Mouse (Mus musculus) kidney, postnatal 36 days (tissue): ENCODE measurements around the gene Igfbp5.
A peak's percentile ranks its signal among the peaks of the same experiment; 100 is the strongest.

Experiments used
- DNase-seq, 2 experiments: peaks; one replicate each; pipeline ENCODE4 v3.0.0; 2021 to 2022; ENCODE audit warnings: mixed read lengths in 2 of 2

Gene Igfbp5

DNA sequence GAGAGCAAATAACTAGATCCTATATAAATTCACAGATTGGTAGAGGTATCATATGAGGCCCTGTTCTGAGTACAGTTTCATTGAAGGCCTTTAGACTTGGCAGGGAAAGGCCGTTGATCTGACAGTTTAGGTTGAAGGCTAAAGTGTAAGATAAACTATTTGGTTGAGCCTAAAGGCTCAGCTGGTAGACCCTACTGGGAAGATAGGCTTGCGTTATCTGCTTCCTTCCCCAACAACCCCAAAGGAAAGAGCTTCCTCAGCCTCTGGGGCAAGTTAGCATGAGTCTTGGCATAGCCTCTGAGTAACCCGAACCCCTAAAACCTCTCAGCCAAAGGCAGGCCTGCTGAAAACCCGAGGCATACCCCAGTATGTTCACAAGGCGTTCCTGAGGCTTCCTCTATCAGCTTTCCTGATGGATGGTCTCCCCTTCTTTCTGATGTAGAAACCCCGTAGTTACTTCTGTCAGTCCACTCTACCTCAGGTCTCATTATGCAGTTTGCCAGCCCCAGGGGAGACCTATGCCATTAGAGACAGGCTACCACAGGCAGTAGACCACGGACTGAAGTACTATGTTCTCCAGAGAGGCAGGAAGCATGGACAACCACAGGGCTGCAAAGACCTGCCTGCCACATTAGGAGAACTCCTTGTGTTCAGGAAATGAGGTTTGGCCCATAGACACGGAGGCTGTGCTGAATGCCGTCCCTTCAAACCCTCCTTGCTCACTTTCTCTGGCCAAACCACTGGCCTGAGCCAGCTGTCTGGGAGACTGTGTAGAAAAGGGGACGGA, 6.1 kb downstream of the Igfbp5 start:
- DNase-seq = no peak

DNA sequence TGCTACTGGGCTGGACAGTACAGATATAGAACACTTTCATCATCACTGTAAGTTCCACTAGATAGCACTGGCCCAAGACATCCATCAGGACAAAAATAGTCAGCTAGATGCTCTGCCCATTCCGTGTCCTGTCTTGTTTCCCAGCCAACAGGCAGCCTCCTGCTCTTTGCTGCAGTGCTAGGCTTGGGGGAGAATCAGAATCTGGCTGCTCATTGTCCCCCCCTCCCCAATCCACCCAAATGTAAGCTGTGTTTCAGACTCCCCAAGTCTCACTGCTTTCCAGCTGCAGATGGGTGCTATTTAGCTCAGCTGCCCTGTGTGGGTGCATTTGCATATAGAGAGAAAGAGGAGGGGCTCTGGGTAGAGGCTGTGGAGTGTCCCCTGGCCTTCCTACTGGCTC, 7.3 kb downstream of the Igfbp5 start:
- DNase-seq = peak; percentile 32

DNA sequence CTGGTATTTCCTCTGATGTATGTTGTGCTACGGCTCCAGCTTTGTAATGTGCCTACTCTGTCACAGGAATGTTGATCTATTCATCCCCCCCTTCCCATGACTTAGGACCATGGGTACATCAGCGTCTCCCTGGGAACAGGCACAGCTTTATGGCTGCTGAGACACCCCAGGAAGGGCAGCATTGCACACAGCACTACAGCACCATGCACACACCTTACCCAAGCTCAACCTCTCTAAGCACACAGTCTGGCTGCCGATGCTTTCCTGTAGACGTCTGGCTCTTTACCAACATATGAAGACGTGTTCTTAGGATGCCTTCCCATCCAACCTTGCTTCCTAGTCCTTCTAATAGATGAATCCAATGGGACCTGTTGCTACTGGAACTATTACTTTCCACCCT, 8.3 kb downstream of the Igfbp5 start:
- DNase-seq = no peak

DNA sequence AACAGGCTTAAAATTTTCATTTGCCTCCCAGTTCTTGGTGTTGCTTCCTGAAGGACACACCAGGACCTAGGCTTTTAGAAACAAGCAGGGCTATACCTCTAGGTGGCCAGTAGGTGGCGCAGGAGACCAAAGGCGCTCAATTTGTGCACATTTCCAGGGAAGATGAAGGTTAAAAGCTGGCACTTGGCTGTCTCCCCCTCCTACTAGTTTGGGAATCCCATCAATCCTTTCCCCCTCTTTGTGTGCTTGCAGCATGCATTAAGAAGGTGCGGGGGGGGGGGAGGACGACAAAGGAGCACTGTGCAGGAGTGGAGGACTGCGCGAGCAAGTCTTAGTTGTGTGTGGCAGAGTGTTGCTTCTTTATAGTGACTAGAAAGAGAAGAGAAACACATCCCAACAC, 8.8 kb downstream of the Igfbp5 start:
- peak; percentile 67 to 91 for DNase-seq

DNA sequence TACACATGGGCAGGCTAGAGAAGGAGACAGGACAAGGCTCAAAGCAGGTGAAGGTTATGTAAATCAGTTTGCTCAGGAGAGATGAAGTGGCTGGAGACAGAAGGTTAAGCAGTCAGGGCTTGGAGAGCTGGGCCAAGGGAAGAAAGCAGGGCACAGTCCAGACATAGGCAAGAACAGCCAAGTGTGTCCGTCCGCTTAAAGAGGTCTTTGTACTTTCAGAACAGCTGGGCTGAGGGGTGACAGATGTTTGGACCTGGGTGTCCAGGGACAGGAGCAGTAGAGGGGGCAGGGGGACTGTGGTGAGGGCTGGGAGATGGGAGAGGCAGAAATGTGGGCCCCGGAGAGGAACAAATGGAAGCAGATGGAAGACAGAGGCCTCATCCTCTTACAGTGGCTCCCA, 10.4 kb downstream of the Igfbp5 start:
- DNase-seq = peak; percentile 50 to 71

DNA sequence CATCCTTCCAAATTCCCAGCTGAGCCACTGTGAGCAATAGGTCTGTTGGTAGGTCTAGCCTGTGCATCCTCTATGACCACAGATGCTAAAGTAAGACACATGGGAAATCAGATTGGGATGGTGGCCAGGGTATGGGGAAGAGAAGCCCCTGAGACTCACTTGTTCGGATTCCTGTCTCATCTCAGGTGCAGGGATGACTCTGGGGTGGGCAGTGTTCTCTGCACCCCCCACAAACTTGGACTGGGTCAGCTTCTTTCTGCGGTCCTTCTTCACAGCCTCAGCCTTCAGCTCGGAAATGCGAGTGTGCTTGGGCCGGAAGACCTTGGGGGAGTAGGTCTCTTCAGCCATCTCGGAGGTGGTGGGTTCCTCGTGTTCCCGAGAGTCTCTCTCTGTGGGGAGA, 11.0 kb downstream of the Igfbp5 start:
- no peak for DNase-seq

DNA sequence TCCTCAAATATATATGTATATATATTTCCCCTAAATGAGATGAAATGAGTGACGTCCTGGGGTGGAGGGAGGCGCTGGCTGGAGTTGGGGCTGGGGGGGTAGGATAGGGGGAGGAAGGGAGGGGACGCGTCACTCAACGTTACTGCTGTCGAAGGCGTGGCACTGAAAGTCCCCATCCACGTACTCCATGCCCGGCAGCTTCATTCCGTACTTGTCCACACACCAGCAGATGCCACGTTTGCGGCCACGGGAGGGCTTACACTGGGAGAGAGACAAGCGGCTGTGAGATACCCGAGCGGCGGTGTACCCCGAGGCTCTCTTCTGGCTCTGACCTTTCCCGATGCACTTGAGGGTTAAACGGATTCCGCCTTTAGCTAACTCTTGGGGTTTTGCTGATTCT, 12.4 kb downstream of the Igfbp5 start:
- DNase-seq = no peak

DNA sequence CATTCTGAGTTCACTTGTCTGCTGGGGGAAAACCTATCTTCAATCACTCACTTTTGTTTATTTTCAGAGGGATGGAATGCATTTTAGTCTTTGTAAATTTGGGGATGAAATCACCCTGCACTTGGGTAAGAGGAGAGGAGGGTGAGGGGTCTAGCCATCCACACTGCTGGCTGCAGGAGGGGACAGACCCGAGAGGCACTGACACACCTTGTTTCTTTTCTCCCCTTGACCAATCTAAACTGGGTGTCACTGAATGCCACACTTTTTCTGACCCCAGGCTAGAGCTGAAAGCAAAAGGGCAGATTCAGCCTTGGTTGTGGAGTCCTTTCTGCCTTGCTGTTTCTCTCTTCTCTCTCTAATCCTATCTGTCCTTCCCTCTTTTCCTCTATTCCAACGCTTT, 13.0 kb downstream of the Igfbp5 start:
- no peak for DNase-seq

DNA sequence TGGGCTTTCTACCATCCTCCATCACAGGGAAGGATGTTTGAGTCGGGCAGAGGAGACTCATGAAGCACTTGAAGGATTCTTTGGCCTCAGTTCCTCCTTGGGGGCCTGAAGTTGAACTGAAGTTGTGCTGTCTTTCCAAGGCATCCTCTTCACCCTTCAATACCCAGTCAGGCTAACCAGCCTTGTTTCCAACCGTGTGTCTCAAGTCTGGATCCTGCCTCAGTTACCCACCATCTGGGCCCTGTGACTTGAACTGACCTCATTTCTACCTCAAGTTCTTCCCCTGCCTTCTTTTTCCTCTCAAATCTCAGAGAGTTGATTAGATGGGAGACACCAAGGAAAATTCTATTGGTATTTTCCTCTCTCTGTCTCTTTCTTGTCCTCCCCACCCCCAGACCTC, 14.2 kb downstream of the Igfbp5 start:
- DNase-seq = no peak

DNA sequence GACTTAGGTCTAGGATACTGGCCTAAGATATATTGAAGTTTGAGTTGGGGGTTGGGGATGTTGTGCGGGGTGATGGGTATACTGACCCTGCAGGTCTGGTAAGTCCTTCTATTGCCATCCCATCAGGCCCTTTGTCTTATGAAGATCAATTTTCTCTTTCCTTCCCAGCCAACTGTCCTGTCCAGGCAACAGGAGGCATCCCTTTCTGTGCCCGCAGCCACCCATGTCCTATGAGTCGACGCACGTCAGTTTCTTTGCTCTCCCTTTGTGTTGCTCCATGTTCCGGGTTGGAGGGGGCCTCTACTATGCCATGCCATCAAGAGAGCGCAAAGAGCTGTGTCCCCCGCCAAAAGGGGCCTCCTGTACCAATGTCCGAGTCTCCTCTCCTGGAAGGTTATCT, 14.7 kb downstream of the Igfbp5 start:
- no peak for DNase-seq

DNA sequence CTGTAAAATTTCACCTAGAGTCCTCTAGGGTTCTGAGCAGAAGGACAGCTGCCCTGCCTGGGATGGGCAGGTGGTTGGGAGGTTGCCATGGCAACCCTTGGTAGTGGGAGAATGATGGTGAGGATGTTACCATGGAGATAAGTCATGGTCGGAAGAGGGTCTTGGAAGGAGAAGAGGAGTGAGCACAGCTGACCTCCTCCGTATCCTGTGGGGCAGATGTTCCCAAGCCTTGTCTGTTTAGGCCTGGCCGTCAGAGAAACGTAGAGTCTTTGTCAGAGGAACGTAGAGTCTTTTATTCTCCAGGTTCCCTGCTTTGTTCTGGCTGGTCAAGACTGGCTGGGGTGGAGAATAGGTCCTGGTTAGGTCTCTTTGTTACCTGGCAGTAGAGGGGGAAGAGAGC, 15.8 kb downstream of the Igfbp5 start:
- no peak for DNase-seq

DNA sequence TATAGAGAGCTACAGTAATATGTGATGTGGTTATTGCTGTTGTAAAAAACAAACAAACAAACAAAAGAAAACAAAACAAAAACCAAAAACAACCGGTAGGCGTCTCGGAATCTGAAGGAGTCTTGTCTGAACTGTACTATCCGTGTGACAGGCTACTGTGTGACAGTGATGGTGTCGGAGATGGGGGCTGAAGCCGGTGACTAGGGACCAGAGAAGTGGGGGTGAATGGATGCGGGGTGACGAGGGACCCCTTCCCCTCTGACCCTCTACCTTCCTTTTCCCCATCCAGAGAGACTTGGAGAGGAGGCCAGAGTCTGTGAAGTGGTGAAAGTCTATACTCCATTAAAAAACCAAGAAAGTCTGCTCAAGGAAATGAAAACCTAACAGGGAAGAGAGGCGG, 16.4 kb downstream of the Igfbp5 start:
- no peak for DNase-seq

DNA sequence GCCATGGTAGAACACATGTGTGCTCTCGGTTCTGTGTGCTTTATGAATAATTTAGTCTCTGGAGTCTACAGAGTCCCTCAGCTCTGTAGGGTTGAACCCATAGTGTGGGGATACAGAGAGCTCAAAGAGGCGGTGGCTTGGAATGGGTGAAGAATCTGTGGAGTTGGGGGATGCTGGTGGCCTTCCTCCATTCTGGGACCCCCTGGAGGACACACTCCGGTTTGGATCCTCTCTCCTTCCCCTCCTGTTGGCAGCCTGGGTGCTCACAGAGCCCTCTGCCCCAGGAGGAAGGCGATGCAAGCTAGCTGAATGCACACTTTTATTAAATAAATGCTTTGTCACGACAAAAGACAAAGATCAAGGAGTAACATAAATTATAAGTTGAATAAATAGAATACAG, 17.1 kb downstream of the Igfbp5 start:
- no peak for DNase-seq

DNA sequence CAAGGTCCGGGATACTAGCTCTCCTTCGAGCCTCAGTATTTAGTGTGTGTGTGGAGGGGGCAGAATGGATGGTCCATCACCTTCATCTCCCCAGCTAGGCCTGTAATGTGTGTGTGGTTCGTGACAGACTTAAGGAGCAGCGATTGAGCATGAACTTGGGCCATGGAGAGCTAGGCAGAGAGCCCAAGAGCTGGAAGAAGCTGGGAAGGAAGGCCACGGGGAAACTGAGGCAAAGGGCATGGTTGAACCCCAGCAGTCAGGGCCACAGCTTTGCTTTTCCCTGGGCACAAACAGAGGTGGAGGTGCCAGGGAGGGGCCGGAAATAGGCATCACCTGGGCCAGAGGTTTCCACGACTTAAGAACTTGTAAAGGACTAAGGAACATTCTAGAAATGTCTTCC, 17.5 kb downstream of the Igfbp5 start:
- no peak for DNase-seq

DNA sequence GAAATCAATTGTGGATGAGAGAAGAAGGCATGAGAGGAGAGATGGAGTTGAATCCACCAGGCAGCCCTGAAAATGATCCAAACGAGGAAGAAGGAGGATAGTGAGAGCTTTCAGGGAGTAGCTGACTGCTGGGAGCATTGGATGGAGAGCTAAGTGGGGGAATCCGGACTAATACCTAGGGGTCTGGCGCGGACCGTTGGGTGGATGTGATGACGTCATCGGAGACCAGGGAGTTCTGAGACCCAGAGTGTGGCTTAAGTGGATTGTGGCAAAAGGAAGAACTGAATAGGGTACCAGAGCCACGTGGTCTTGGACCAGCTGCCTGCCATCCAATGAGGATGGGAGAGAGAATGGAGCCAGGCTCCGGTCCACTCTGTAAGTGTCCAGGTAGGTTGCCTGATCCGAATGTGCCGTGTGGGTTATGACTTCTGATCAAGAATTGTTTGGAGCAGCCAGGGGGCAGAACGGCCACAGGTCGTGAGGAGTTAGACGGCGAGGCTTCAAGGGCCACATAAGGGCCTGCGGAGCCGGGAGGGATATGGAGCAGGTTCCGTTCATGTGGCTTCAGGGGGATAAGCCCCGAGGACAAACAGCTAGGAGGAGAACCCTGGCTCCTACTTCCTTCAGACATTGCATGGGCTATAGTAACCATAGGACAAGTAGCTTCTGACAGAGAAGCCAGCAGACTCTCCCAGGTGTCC, 18.3 kb downstream of the Igfbp5 start:
- no peak for DNase-seq

DNA sequence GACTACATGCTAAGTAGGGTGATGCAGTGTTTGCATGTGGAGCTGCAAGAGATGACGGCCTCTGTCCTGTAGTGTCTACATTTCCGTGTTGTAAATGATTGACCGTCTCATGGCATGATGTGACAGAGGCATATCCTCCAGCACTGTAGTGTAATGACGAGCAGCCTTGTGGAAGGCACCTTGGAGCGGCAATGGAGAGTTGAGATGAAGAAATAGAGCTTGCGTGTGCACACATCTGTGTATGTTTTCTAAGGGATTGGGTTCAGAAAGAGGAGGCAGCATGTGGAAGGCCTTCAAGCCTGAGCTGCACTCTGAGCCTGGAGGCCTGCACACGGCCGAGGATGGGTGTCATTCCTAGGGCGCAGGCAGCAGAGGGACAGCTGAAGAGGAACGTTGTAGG, 19.0 kb downstream of the Igfbp5 start:
- DNase-seq = no peak

DNA sequence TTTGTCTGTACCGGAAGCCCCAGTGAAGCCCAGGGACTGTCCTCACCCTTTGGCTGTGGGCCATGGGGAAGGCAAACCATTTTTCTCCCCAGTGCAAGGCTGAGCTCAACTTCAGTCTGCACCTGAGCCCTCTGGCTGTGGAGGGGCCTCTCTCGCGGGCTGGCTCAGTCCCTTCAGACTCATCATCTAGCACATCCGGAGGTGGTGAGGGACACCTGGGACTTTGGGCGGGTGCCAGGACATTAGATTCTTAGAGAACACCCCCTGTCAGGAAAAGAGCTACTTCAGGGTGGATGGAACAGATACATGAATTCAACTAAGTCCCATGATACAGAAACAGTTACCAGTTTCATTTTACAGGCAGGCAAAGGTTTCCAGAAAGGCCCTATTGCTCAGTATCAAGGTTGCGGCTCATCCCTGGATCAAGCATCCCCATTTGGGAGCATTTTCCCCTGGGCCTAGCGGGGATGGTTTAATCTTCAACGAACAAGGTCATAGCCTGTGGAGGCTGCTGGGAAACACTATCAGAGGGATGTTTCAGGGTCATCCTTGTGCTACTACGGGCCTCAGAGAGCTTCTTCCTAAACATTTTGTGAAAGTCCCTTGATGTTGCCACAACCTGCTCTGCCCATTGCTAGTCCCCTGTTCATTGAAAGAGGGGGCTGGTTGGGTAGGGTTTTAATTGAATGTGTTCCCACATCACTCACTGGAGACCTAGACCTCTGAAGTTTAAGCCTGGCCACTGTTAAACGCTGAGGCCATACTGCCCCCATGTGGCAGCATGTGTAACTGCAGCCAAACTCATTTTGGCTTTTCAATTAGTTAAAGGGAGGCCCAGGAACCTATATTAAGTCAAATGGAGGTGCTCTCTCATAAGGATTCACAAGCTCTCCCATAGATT, 20.1 kb downstream of the Igfbp5 start:
- DNase-seq = peak in 1 of 2 experiments; percentile 67

DNA sequence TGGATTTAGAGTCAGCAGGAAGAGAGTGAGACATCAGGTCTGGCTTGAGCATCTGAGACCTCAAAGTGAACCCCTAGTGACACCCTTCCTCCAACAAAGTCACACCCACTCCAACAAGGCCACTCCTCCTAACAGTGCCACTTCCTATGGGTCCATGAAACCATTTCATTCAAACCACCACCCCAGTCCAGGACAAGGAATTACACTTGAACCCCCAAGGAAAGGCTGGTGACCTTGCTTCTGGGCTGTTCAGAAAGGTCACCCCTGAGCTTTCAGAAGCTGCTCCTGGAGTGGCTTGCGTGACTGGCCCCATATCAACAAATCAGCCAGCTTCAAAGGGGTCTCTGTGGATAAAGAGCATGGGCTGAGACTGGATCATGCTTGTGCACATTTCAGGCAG, 20.9 kb downstream of the Igfbp5 start:
- DNase-seq = no peak

DNA sequence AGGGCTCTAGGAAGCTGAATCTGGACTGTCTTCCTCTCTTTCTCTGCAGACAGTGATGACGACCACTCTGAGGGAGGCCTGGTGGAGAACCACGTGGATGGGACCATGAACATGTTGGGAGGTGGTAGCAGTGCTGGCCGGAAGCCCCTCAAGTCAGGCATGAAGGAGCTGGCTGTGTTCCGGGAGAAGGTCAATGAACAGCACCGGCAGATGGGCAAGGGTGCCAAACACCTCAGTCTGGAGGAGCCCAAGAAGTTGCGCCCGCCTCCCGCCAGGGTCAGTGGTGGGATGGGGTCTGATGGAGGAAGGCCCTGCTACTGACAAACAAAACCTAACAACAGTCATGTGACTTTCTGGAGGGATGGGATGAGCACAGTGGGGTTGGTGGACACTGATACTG, 25.6 kb downstream of the Igfbp5 start:
- no peak for DNase-seq

DNA sequence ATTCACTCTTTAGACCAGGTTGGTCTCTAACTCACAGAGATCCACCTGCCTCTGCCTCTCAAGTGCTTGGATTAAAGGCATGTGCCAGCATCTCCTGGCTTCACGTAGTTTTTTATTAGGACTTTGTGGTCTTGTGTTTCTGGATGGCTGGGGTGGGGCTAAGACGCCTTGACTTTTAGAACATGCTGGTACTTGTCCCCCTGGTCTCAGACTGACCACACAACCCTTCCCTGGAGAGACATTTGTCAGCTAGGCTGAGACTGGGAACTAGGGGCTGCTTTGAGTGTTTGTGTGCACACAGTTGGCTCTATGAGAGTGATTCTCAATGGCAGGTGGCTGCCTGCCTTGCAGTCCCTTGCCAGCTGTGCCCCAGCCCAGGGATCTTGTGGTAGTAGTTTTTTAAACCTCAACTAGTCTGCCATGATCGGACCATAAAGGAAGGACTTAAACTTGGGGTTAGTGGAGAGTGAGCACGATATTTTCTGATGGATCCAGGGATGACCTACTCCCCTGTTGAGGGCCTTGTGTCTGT, 26.8 kb downstream of the Igfbp5 start:
- DNase-seq = no peak

DNA sequence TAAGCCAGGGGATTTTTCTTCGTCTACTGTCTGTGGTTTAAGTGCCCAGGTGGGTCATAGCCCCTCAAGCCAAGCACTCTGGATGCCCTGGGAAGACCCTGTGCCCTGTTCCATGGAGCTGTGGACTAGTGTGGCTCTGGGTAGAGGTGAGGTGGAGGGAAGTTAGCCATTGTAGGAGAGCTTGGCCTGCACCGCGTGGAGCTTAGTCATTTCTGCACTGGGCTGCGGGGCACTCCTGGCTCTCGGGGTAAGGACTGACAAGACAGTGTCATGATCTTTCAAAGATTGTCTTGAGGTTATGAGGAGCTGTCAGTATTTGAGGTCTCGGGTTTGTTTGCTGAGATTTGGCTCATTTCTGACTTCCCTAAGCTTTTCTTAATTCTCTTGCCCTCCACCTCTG, 30.0 kb downstream of the Igfbp5 start:
- DNase-seq = no peak

DNA sequence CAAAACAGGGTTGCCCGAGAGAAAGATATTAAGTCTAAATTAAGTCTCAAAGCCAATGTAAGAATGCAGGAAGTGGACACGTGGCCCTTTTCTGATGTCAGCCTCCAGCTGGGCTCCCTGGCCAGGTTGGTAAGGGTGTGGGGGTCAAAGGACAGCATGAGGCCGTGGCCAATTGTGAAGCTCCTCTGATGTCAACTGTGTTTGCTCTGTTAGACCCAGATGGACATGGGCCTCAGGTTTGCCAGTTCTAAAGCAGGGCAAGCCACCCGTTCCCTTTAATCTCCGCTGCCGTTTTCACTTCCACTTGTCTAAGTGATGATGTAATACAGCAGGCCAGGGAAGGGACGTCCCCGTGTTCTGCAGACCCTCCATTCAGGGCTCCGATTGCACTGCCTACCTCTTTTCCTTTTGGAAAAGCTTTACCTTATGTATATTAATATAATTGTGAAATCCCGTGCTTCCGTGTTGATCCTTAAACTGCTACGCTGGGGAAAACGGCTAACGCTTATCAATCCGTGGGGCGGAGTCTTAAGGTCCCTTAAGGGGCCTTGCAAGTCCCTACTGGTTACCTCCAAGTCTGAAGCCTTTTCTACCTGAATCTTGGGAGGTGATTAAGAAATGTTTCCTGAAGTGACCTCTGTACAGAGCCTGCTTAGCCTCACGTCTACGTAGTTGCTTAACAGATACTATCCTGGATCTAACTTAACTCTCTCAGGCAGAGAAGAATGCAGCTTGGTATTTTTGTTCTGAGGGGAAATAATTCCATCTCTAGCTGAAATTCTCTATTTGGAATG, 31.8 kb downstream of the Igfbp5 start:
- no peak for DNase-seq

DNA sequence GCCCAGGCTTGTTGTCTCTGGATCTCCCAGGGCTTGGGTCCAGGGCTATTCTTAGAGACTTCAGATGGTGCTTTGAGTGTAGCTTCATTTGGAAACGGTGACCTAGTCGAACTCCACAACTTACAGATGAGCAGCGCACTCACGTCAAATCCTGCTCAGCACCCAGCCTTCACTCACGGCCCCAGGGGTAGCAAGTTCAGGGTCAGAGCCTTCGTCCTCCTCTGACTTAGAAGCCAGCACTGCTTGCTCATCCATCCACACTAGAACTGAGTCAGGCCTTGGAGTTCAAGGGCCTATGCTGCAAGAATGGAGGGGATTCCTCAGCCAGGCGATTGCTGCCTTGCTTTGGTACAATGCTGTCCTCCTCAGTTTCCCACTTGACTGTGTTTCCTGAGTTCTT, 34.9 kb downstream of the Igfbp5 start:
- DNase-seq = no peak
